23 mouse cellular contexts compared by ENCODE assay signal in genomic region chr6:67193591-67193990, GRCm38 (mm10).
"Had no signal": no experiment of that assay in that cellular context is flagged by ENCODE, and none has a peak within 500 bp of the region (broad histone marks: within the 10 kb centered on the region; RNA-seq: fewer than 3 reads in every experiment).

No protein-coding gene starts in this region.

- H3K4me3 ChIP-seq: liver, embryonic 13.5 days; liver, embryonic 15.5 days; lung, embryonic 15.5 days; megakaryocyte, embryonic 14.5 days; midbrain, embryonic 13.5 days; midbrain, embryonic 15.5 days; neural tube, embryonic 12.5 days had no signal

- H3K27me3 ChIP-seq: liver, embryonic 13.5 days; lung, embryonic 15.5 days; midbrain, embryonic 13.5 days; midbrain, embryonic 15.5 days; neural tube, embryonic 12.5 days had no signal

- H3K4me2 ChIP-seq: liver, embryonic 11.5 days; liver, embryonic 13.5 days; liver, embryonic 15.5 days; lung, embryonic 15.5 days; midbrain, embryonic 11.5 days; midbrain, embryonic 13.5 days; midbrain, embryonic 15.5 days; neural tube, embryonic 12.5 days had no signal

- H3K9ac ChIP-seq: liver, embryonic 13.5 days; liver, embryonic 15.5 days; liver, postnatal 0 days; lung, embryonic 15.5 days; midbrain, embryonic 13.5 days; midbrain, embryonic 15.5 days; neural tube, embryonic 12.5 days had no signal

- H3K9me3 ChIP-seq: liver, embryonic 13.5 days; liver, embryonic 15.5 days; lung, embryonic 15.5 days; megakaryocyte, embryonic 14.5 days; midbrain, embryonic 13.5 days; midbrain, embryonic 15.5 days; neural tube, embryonic 12.5 days had no signal

- DNase-seq: liver, embryonic 13.5 days; liver, postnatal 0 days; lung, adult 2 months; lung, postnatal 14 days; lung, postnatal 36 days; retina, postnatal 1 day; right cerebral cortex, adult 18-20 months; right cerebral cortex, postnatal 25 days; right cerebral cortex, postnatal 4 days; spleen, adult 18-20 months; thymus, adult 18-20 months; thymus, postnatal 14 days; thymus, postnatal 36 days had no signal

- H3K36me3 ChIP-seq: liver, embryonic 13.5 days; liver, embryonic 15.5 days; lung, embryonic 15.5 days; midbrain, embryonic 13.5 days; midbrain, embryonic 15.5 days; neural tube, embryonic 12.5 days had no signal

- H3K4me1 ChIP-seq: liver, embryonic 15.5 days; neural tube, embryonic 12.5 days had no signal

- ATAC-seq: liver, postnatal 0 days; lung, postnatal 0 days; midbrain, embryonic 13.5 days had no signal

- H3K27ac ChIP-seq: liver, embryonic 13.5 days; liver, embryonic 15.5 days; lung, embryonic 15.5 days; macrophage; midbrain, embryonic 13.5 days; midbrain, embryonic 15.5 days; neural tube, embryonic 12.5 days had no signal
